Mouse (Mus musculus) small intestine, adult 2 months (tissue): ENCODE measurements around the gene Herc2.

Experiments used
- CTCF ChIP-seq: fragments of 200-500 bp; IDR thresholded peaks from 2 replicates; pipeline ENCODE4 v1.5.1; 2012; ENCODE audit warnings: low read depth, mild to moderate bottlenecking, control low read depth, inconsistent platforms, low read length, moderate library complexity, mixed read lengths; ENCODE audit not compliant: insufficient replicate concordance, insufficient read length; ENCODE audit errors: extremely low read depth
- POLR2A ChIP-seq: fragments of 200-500 bp; IDR thresholded peaks from 2 replicates; pipeline ENCODE4 v1.6.1; 2012; ENCODE audit warnings: low read depth, mild to moderate bottlenecking, control low read depth, inconsistent platforms, low read length, moderate library complexity

DNA sequence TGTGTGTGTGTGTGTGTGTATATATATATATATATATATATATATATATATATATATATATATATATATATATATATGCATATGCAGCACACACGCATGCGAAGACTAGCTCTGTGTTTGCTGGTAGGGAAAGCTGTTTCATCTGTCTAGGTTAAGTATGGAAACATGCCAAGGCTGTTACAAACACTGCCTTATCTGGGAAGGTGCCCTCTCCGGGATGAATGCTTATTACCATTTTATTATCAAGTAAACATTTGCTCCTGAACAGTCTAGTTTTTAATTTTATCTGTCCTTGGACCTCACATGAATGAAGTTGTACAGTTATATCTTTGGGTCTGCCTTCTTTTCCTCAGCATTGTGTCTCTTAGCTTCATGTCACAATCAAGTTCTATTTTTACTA lies 79.6 kb downstream of the Herc2 start:
- TF ChIP-seq CTCF (no peak), POLR2A (no peak)
